Mouse (Mus musculus) spleen, adult 2 months (tissue): ENCODE data around the gene Igfbp3.

Source experiments
- CTCF ChIP-seq: fragments of 200-500 bp; IDR thresholded peaks from 2 replicates; pipeline ENCODE4 v1.5.1; 2011; ENCODE audit warnings: mild to moderate bottlenecking, inconsistent platforms; ENCODE audit not compliant: insufficient read depth, insufficient read length, insufficient replicate concordance; ENCODE audit errors: extremely low read depth
- POLR2A ChIP-seq: fragments of 200-500 bp; IDR thresholded peaks from 2 replicates; pipeline ENCODE4 v1.6.1; 2011; ENCODE audit warnings: low read depth, low read length, inconsistent platforms

- no peak for TF ChIP-seq CTCF
- TF ChIP-seq POLR2A = no peak
Measured at GRCm38 (mm10) chr11:7193134-7193533, 20.6 kb downstream of the Igfbp3 start.
